11 mouse cellular contexts compared by ENCODE assay signal in genomic region chr13:51919937-51920336, GRCm38 (mm10).
DNase-seq lines count a peak whose midpoint lies in the region; ATAC-seq lines count a peak whose summit lies in the region.
"Had no signal": no experiment of that assay in that cellular context is flagged by ENCODE, and none has a peak within 500 bp of the region (broad histone marks: within the 10 kb centered on the region; RNA-seq: fewer than 3 reads in every experiment).

No protein-coding gene starts in this region.

- no peak for DNase-seq in midbrain, embryonic 11.5 days (ENCODE audit: low spot score, missing footprints)
- no peak for DNase-seq in thymus, postnatal 4 days
- no peak for DNase-seq in layer of hippocampus, adult 9-10 months (ENCODE audit: low spot score)
- DNase-seq: gastrocnemius, adult 2 months; kidney, adult 18-20 months had no signal

- H3K9ac ChIP-seq in midbrain, embryonic 11.5 days (ENCODE audit: low read length), result no peak overlapping the region; the same call in 1 of the 2 replicates
- H3K9ac ChIP-seq in midbrain, embryonic 16.5 days (ENCODE audit: low read depth, low read length), result no peak overlapping the region; the same call in 1 of the 2 replicates
- H3K9ac ChIP-seq in embryonic facial prominence, embryonic 15.5 days, result no peak overlapping the region
- no peak overlapping the region for H3K9ac ChIP-seq in hindbrain, embryonic 15.5 days
- H3K9ac ChIP-seq in neural tube, embryonic 13.5 days, result no peak overlapping the region; the same call in 1 of the 2 replicates
- H3K9ac ChIP-seq: heart, embryonic 15.5 days had no signal

- no peak overlapping the region for H3K4me3 ChIP-seq in midbrain, embryonic 11.5 days (ENCODE audit: low read depth, low read length)
- no peak overlapping the region for H3K4me3 ChIP-seq in midbrain, embryonic 16.5 days (ENCODE audit: low read depth, low read length)
- H3K4me3 ChIP-seq in embryonic facial prominence, embryonic 15.5 days (replicated peaks), result no peak overlapping the region
- no peak overlapping the region for H3K4me3 ChIP-seq in hindbrain, embryonic 15.5 days
- no peak overlapping the region for H3K4me3 ChIP-seq in neural tube, embryonic 13.5 days
- H3K4me3 ChIP-seq: gastrocnemius, adult 2 months; heart, embryonic 15.5 days; left cerebral cortex, adult 2 months had no signal

- peaks cover 69% of the 10 kb centered on the region for H3K27me3 ChIP-seq in midbrain, embryonic 11.5 days (ENCODE audit: control insufficient read depth, insufficient read depth, low read length)
- H3K27me3 ChIP-seq in midbrain, embryonic 16.5 days (ENCODE audit: control insufficient read depth, insufficient read depth, low read depth, low read length), result no peaks in the 10 kb centered on the region; the same call in 1 of the 2 replicates
- 0 out of 2 replicates have a peak, but pooled peaks cover 10% of the 10 kb centered on the region for H3K27me3 ChIP-seq in embryonic facial prominence, embryonic 15.5 days
- 0 out of 2 replicates have a peak, but pooled peaks cover 5% of the 10 kb centered on the region for H3K27me3 ChIP-seq in hindbrain, embryonic 15.5 days
- H3K27me3 ChIP-seq in neural tube, embryonic 13.5 days, result peaks cover 66% of the 10 kb centered on the region

- peak overlapping the region; percentile 17 for H3K27ac ChIP-seq in midbrain, embryonic 11.5 days (ENCODE audit: low read depth, low read length)
- H3K27ac ChIP-seq in midbrain, embryonic 16.5 days (ENCODE audit: low read length), result no peak overlapping the region
- peak overlapping the region; percentile 56 for H3K27ac ChIP-seq in embryonic facial prominence, embryonic 15.5 days (replicated peaks)
- H3K27ac ChIP-seq in hindbrain, embryonic 15.5 days (replicated peaks), result peak overlapping the region; percentile 68
- H3K27ac ChIP-seq in neural tube, embryonic 13.5 days (replicated peaks), result peak overlapping the region; percentile 84
- H3K27ac ChIP-seq: gastrocnemius, adult 2 months; heart, embryonic 15.5 days; left cerebral cortex, adult 2 months had no signal

- H3K4me2 ChIP-seq in midbrain, embryonic 11.5 days, result peak overlapping the region; percentile 22; the same call in 1 of the 2 replicates
- H3K4me2 ChIP-seq in midbrain, embryonic 16.5 days (ENCODE audit: low read length), result no peak overlapping the region
- no peak overlapping the region for H3K4me2 ChIP-seq in embryonic facial prominence, embryonic 15.5 days (replicated peaks)
- no peak overlapping the region for H3K4me2 ChIP-seq in hindbrain, embryonic 15.5 days
- H3K4me2 ChIP-seq in neural tube, embryonic 13.5 days, result peak overlapping the region; percentile 14; the same call in 1 of the 2 replicates
- H3K4me2 ChIP-seq: heart, embryonic 15.5 days had no signal

- 8% methylated on average over 3 of the region's 3 CpGs for WGBS in midbrain, embryonic 11.5 days
- 31% methylated on average over 3 of the region's 3 CpGs for WGBS in midbrain, embryonic 16.5 days
- WGBS in embryonic facial prominence, embryonic 15.5 days, result 32% methylated on average over 3 of the region's 3 CpGs
- WGBS in hindbrain, embryonic 15.5 days, result 21% methylated on average over 3 of the region's 3 CpGs
- 12% methylated on average over 3 of the region's 3 CpGs for WGBS in neural tube, embryonic 13.5 days

- ATAC-seq in midbrain, embryonic 11.5 days (ENCODE audit: low FRiP score), result no peak
- ATAC-seq in midbrain, embryonic 16.5 days, result no peak
- ATAC-seq in embryonic facial prominence, embryonic 15.5 days (ENCODE audit: insufficient number of reproducible peaks, low FRiP score, low TSS enrichment, low read depth), result no peak
- ATAC-seq in hindbrain, embryonic 15.5 days (ENCODE audit: low FRiP score, low read depth), result no peak
- no peak for ATAC-seq in neural tube, embryonic 13.5 days (ENCODE audit: low read depth)

- no peaks in the 10 kb centered on the region for H3K36me3 ChIP-seq in midbrain, embryonic 11.5 days (ENCODE audit: control insufficient read depth, insufficient read depth, low read length)
- no peaks in the 10 kb centered on the region for H3K36me3 ChIP-seq in midbrain, embryonic 16.5 days (ENCODE audit: control insufficient read depth, insufficient read depth, low read length)
- H3K36me3 ChIP-seq in embryonic facial prominence, embryonic 15.5 days, result no peaks in the 10 kb centered on the region
- H3K36me3 ChIP-seq in hindbrain, embryonic 15.5 days, result no peaks in the 10 kb centered on the region
- H3K36me3 ChIP-seq in neural tube, embryonic 13.5 days, result no peaks in the 10 kb centered on the region
- H3K36me3 ChIP-seq: heart, embryonic 15.5 days had no signal

- peaks cover 55% of the 10 kb centered on the region for H3K4me1 ChIP-seq in midbrain, embryonic 11.5 days (ENCODE audit: control insufficient read depth, insufficient read depth, low read length)
- peaks cover 32% of the 10 kb centered on the region for H3K4me1 ChIP-seq in midbrain, embryonic 16.5 days (ENCODE audit: control insufficient read depth, insufficient read depth, low read length)
- H3K4me1 ChIP-seq in embryonic facial prominence, embryonic 15.5 days, result peaks cover 55% of the 10 kb centered on the region
- H3K4me1 ChIP-seq in hindbrain, embryonic 15.5 days (replicated peaks), result peaks cover 55% of the 10 kb centered on the region
- peaks cover 59% of the 10 kb centered on the region for H3K4me1 ChIP-seq in neural tube, embryonic 13.5 days (replicated peaks)

- H3K9me3 ChIP-seq in midbrain, embryonic 11.5 days (ENCODE audit: control insufficient read depth, low read length), result no peaks in the 10 kb centered on the region
- no peaks in the 10 kb centered on the region for H3K9me3 ChIP-seq in midbrain, embryonic 16.5 days (replicated peaks; ENCODE audit: control insufficient read depth, low read length, poor library complexity, severe bottlenecking)
- H3K9me3 ChIP-seq in embryonic facial prominence, embryonic 15.5 days (replicated peaks), result no peaks in the 10 kb centered on the region
- no peaks in the 10 kb centered on the region for H3K9me3 ChIP-seq in hindbrain, embryonic 15.5 days
- no peaks in the 10 kb centered on the region; the same call in 1 of the 2 replicates for H3K9me3 ChIP-seq in neural tube, embryonic 13.5 days
- H3K9me3 ChIP-seq: heart, embryonic 15.5 days had no signal

Comparison
In these comparisons a context has a peak if more than half of its experiments do, and no peak if none do; other contexts are left out.
1. H3K4me2 ChIP-seq: peak in midbrain, embryonic 11.5 days (single experiment) and neural tube, embryonic 13.5 days (single experiment); none in midbrain, embryonic 16.5 days (single experiment), embryonic facial prominence, embryonic 15.5 days (single experiment) and hindbrain, embryonic 15.5 days (single experiment).